Mouse (Mus musculus): ENCODE data around the gene 4931422A03Rik. TPM values are rescaled to one million over a fixed set of nuclear protein-coding genes. Genes with fewer than 3 reads are reported as not detected.

The 4931422A03Rik gene
- total and polyA plus RNA-seq, 2 experiments, result not detected

DNA sequence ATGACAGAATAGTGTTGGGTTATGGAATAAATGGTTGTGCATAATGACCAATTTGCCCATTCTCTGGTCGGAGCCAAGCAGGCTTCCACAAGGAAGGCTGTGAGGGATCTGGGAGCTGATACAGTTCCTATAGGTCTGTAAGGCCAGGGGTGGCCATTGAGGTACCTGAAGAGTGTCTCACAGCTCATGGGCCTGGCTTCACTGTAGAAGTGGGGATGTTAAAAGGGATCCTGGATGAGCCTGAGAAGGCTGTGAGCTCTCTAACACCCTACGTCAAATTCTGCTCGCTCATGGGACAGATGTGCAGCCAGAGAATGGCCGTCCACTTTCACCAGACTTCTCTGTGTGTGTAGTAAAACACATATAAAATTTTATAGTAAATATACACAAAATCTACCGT is 69.1 kb downstream of the 4931422A03Rik start:
- H3K9ac ChIP-seq (ENCODE audit: low read depth, low read length), result no peak overlapping the region
- DNase-seq (ENCODE audit: extremely low read depth, low read depth, low spot score), result no peak
- TF ChIP-seq CTCF (IDR thresholded peaks at IDR 0.05; ENCODE audit: low read depth, low read length), result no peak
- WGBS, result 93% methylated on average over 5 of the region's 5 CpGs
- no peaks in the 10 kb centered on the region for H3K79me2 ChIP-seq (ENCODE audit: control insufficient read depth, insufficient read depth, low read length)
- peaks cover 3% of the 10 kb centered on the region; the same call in 1 of the 2 replicates for H3K4me1 ChIP-seq (ENCODE audit: control insufficient read depth, insufficient read depth, low read length)
- no peaks in the 10 kb centered on the region for H3K36me3 ChIP-seq (ENCODE audit: control insufficient read depth, insufficient read depth, low read length)
- no peaks in the 10 kb centered on the region for H3K27me3 ChIP-seq (ENCODE audit: control insufficient read depth, insufficient read depth, low read length)
- H3K27ac ChIP-seq (replicated peaks; ENCODE audit: insufficient read depth, low read depth, low read length), result no peak overlapping the region
- H3K4me3 ChIP-seq (ENCODE audit: insufficient read depth, low read depth, low read length), result no peak overlapping the region

DNA sequence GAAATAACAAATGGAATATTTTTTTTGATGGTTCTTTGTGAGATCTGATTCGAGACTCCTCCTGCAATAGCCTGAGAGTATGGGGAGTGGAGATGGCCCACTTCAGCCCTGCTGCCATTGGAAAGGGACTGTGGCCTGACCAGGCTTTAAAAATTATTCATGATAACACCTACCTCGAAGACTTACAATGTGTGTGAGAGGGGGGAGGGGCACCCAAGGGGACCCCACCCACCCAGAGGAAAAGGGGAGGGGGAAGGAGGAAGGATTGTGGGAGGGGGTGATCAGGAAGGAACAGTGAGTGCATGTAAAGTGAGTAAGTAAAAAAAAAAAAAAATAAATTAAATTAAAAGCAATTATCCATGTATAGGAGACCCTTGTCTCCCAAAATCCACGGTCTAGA is 69.5 kb downstream of the 4931422A03Rik start:
- H3K36me3 ChIP-seq (ENCODE audit: control insufficient read depth, insufficient read depth, low read length), result no peaks in the 10 kb centered on the region
- H3K4me3 ChIP-seq (ENCODE audit: insufficient read depth, low read depth, low read length), result no peak overlapping the region
- 73% methylated on average over 3 of the region's 3 CpGs for WGBS
- H3K27ac ChIP-seq (replicated peaks; ENCODE audit: insufficient read depth, low read depth, low read length), result no peak overlapping the region
- peaks cover 3% of the 10 kb centered on the region; the same call in 1 of the 2 replicates for H3K4me1 ChIP-seq (ENCODE audit: control insufficient read depth, insufficient read depth, low read length)
- no peaks in the 10 kb centered on the region for H3K27me3 ChIP-seq (ENCODE audit: control insufficient read depth, insufficient read depth, low read length)
- no peak for TF ChIP-seq CTCF (IDR thresholded peaks at IDR 0.05; ENCODE audit: low read depth, low read length)
- TF ChIP-seq POLR2A (IDR thresholded peaks at IDR 0.05; ENCODE audit: extremely low read depth, insufficient read depth, low read length), result no peak
- no peak overlapping the region for H3K9ac ChIP-seq (ENCODE audit: low read depth, low read length)
- no peaks in the 10 kb centered on the region for H3K79me2 ChIP-seq (ENCODE audit: control insufficient read depth, insufficient read depth, low read length)
- DNase-seq (ENCODE audit: extremely low read depth, low read depth, low spot score), result no peak

DNA sequence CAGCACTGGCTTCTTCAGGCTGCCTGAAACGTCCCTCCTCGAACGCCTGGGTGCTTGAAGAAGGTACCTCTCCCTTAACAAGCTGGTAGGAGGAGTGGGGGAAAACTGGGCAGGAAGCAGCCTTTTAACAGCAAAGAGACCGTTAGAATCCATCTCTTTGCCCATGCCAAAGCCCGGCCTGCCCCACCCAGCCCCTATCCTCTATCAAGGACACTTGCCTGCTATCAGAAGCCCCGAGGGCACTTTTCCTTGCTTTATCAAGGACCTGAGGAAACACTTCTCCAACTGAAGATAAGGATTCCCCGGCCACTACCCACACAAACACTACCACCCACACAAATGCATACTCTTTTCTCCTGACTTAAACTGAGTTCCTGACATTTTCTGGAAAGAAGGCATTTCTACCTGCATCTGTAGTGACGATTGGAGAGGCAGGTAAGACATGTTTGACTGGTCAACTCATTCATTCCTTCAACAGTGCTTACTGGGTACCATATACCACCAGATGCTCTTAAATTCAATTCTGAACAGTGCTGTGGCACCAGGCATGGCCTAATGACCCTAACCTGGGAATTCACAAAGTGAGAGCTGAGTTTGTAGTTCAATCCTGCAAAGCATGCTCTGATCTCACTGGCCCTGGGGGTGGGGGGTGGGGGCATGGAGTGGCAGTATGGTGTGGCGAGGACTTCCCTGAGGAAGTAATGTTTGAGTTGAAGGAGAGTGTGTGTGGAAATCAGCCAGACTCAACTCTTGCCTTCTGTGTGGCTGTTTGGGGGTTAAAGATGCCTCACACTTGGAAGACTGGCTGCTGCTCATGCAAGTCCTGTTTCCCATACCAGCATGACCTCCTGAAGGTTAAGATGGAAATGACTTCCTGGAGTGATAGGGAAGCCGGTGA is 70.3 kb downstream of the 4931422A03Rik start, which contains the start of gene Lmo2:
TSS of gene Lmo2 (plus strand) at position 338 of the 898 bp plus-strand sequence.
- Histone ChIP-seq H3K4me1 (ENCODE audit: control insufficient read depth, insufficient read depth, low read length) (peaks cover 3% of the 10 kb centered on the region; the same call in 1 of the 2 replicates), H3K4me3 (ENCODE audit: insufficient read depth, low read depth, low read length) (no peak within 1 kb of the TSS), H3K27ac (replicated peaks; ENCODE audit: insufficient read depth, low read depth, low read length) (no peak within 1 kb of the TSS), H3K27me3 (ENCODE audit: control insufficient read depth, insufficient read depth, low read length) (no peaks in the 10 kb centered on the region), H3K79me2 (ENCODE audit: control insufficient read depth, insufficient read depth, low read length) (no peaks in the 10 kb centered on the region), H3K9ac (ENCODE audit: low read depth, low read length) (no peak within 1 kb of the TSS), H3K36me3 (ENCODE audit: control insufficient read depth, insufficient read depth, low read length) (no peaks in the 10 kb centered on the region)
- 56% methylated on average over 10 of the region's 10 CpGs for WGBS
- TF ChIP-seq CTCF (IDR thresholded peaks at IDR 0.05; ENCODE audit: low read depth, low read length), result no peak
- no peak for TF ChIP-seq POLR2A (IDR thresholded peaks at IDR 0.05; ENCODE audit: extremely low read depth, insufficient read depth, low read length)
- no peak for DNase-seq (ENCODE audit: extremely low read depth, low read depth, low spot score)

DNA sequence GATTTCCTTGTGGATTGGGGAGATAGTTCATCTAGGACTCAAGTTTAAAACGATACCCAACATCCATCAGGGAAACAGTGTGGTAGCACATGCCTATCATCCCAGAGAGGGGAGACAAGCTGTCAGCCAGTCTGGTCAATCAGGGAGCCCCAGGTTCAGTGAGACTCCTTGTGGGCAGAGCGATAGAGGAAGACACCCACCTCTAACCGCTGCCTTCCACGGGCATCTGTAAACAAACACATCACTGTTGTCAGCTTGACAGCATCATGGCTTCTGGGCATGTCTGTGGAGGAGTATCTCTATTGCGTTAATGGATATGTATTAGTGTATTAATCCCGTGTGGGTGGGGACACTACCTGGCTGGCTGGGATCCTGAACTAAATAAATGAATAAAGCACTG is 71.3 kb downstream of the 4931422A03Rik start:
- no peak overlapping the region for H3K4me3 ChIP-seq (ENCODE audit: insufficient read depth, low read depth, low read length)
- DNase-seq (ENCODE audit: extremely low read depth, low read depth, low spot score), result no peak
- no peak overlapping the region for H3K9ac ChIP-seq (ENCODE audit: low read depth, low read length)
- no peak overlapping the region for H3K27ac ChIP-seq (replicated peaks; ENCODE audit: insufficient read depth, low read depth, low read length)
- TF ChIP-seq POLR2A (IDR thresholded peaks at IDR 0.05; ENCODE audit: extremely low read depth, insufficient read depth, low read length) (no peak), CTCF (IDR thresholded peaks at IDR 0.05; ENCODE audit: low read depth, low read length) (no peak)
- no peaks in the 10 kb centered on the region for H3K27me3 ChIP-seq (ENCODE audit: control insufficient read depth, insufficient read depth, low read length)
- no peaks in the 10 kb centered on the region for H3K36me3 ChIP-seq (ENCODE audit: control insufficient read depth, insufficient read depth, low read length)
- 82% methylated on average over 6 of the region's 6 CpGs for WGBS
- H3K4me1 ChIP-seq (ENCODE audit: control insufficient read depth, insufficient read depth, low read length), result peaks cover 3% of the 10 kb centered on the region; the same call in 1 of the 2 replicates
- no peaks in the 10 kb centered on the region for H3K79me2 ChIP-seq (ENCODE audit: control insufficient read depth, insufficient read depth, low read length)

DNA sequence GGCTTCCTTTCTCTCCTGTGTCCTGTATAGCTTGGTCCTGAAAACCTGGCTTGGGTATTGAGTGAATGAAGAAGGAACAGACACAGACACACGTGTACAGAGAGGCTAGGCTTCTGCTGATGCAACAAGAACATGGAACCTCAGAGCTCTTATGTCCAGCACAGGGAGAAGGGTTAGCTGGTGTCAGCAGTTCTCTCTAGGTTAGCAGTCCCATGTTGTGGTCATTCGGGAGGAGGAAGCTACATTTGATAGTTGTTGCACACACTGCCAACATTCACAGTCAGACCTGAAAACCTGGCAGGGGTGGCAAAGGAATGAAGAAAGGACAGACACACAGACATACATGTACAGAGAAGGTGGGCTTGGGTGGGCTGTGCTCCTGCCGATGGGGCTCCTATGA is 72.4 kb downstream of the 4931422A03Rik start:
- Histone ChIP-seq H3K36me3 (ENCODE audit: control insufficient read depth, insufficient read depth, low read length) (no peaks in the 10 kb centered on the region), H3K27ac (replicated peaks; ENCODE audit: insufficient read depth, low read depth, low read length) (no peak overlapping the region), H3K4me3 (ENCODE audit: insufficient read depth, low read depth, low read length) (no peak overlapping the region), H3K27me3 (ENCODE audit: control insufficient read depth, insufficient read depth, low read length) (no peaks in the 10 kb centered on the region), H3K9ac (ENCODE audit: low read depth, low read length) (no peak overlapping the region), H3K79me2 (ENCODE audit: control insufficient read depth, insufficient read depth, low read length) (no peaks in the 10 kb centered on the region), H3K4me1 (ENCODE audit: control insufficient read depth, insufficient read depth, low read length) (peaks cover 3% of the 10 kb centered on the region; the same call in 1 of the 2 replicates)
- peak; percentile 14 for DNase-seq (ENCODE audit: extremely low read depth, low read depth, low spot score)
- TF ChIP-seq POLR2A (IDR thresholded peaks at IDR 0.05; ENCODE audit: extremely low read depth, insufficient read depth, low read length) (no peak), CTCF (IDR thresholded peaks at IDR 0.05; ENCODE audit: low read depth, low read length) (no peak)
- WGBS, result 71% methylated on average over 3 of the region's 3 CpGs
